Mouse (Mus musculus) heart, adult 8-10 months (tissue): ENCODE results near the gene Clpsl2. TPM values are rescaled to one million over a fixed set of nuclear protein-coding genes. Genes with fewer than 3 reads are reported as not detected.
"Not testable (repeated sequence)": the region's sequence is repeated elsewhere in the genome, so short reads cannot be mapped to it uniquely, and the experiment has no call there.

ENCODE experiments used
- DNase-seq: peaks from one replicate; pipeline ENCODE4 v3.0.0; 2022; ENCODE audit warnings: low spot score
- total RNA-seq, 4 experiments: library from RNA; stranded (reverse); gene quantifications; 2 replicates each; pipeline ENCODE4 v1.2.4; 2022

The Clpsl2 gene
- total RNA-seq, 4 experiments from 2014 or later: not detected

DNA sequence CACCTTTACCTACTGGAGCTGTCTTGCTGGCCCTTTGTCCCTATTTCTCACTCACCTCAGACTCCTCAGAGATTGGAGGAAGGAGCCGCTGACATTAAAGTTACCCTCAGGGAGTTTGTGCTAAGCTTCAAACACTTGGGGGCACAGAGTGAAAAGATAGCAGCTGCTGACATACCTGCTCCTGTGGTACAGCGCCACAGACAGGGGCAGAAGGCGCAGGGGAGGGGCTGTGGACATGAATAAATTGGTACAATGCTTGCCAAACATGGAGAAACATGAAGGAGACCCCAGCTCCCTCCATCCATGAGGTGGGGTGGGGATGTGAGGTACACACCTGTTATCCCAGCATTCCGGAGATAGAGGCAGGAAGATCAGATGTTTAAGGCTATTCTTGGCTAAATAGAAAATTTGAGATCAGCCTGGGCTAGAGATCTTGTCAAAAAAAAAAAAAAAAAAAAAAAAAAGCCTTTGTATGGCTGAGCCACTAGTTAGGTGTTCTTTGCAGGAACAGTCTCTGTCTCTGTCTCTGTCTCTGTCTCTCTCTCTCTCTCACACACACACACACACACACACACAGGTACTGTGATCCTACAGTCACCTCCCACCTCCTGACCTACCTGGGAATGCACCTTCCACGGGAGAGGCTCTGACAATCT, 28.0 kb upstream of the Clpsl2 start:
- no peak for DNase-seq

DNA sequence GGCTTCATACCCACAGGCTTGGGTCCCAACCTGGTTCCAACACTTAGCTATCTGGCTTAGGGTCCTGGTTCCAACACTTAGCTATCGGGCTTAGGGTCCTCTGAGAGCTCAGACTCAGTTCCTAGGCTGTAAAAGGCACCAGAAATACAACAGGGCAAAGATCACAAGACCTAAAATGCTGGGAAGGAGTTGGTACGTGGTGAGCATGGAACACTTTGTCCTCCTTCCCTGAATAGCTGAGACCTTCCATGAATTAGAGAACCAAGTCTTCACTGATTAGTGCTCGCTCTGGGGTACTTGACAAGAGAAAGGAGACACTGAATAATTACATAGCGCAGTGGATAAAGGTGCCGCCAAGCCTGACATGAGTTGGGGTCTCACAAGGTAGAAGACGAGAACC, 27.3 kb upstream of the Clpsl2 start:
- DNase-seq: no peak

- peak; percentile 98 for DNase-seq
These were observed 26.4 kb upstream of the Clpsl2 start for GRCm38 (mm10) chr17:28522623-28523354.

- DNase-seq: no peak
These were observed 25.7 kb upstream of the Clpsl2 start for GRCm38 (mm10) chr17:28523355-28524008.

- DNase-seq: no peak
These were observed 25.1 kb upstream of the Clpsl2 start for GRCm38 (mm10) chr17:28524009-28524695.

- DNase-seq: no peak
These were observed 24.3 kb upstream of the Clpsl2 start for GRCm38 (mm10) chr17:28524831-28525430.

DNA sequence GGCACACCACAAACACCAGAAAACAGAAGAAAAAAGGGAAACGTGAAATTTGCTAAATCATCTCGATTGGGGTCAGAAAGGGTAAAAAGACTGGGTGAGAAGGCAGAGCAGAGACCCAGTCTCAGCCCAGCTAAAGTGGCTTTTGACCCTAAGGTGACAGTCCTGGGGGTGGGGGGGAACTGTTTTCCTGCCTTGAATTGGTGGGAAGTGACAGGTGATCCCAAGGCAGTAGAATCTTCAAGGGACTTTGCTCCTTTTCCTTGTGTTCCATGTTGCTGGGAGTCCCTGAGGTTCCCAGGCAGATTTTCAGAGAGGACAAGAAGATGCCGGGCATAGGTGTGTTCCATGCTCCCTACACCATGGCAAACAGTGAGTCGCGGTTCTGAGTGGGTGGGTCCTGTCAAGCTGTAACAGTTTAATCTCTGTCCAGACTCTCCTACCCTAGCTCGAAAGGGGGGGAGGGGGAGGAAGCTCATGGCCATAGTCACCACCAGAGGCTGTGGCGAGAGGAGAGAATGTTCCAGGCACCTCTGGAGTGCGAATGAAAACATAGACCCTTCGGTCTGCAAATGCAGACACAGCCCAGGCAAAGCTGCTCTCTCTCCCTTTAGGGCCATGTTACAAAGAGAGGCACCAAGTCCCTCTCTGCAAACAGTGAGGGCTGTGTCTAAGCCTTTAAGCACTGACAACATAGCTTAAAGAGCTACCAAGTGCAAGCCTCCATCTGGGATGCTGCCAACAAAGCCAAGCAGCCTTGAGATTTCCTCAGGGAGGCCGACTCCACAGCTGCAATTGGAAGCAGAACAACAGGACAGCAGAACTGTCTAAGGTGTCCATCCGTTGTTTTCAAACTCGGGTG, 21.8 kb upstream of the Clpsl2 start:
- no peak for DNase-seq

GRCm38 (mm10) chr17:28528043-28528351, 21.2 kb upstream of the Clpsl2 start:
- DNase-seq: peak; percentile 89

DNA sequence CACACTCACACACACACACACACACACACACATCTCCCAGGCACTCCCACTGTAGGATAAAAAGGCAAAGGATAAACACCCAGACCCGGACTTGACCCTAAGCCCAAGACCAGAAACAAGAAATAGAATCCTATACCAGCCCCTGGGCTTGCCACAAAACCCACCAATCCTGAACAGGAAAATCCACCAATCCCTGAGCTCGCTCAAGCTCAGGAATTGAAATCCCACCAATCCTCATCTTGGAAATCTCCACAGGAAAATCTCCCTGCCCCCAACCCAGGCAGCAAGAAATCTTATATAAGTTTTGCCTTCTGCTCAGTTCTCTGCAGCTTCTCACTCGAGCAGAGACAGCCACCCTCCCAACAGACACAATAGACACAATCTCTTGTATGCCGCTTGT, 20.1 kb upstream of the Clpsl2 start:
- no peak for DNase-seq

DNA sequence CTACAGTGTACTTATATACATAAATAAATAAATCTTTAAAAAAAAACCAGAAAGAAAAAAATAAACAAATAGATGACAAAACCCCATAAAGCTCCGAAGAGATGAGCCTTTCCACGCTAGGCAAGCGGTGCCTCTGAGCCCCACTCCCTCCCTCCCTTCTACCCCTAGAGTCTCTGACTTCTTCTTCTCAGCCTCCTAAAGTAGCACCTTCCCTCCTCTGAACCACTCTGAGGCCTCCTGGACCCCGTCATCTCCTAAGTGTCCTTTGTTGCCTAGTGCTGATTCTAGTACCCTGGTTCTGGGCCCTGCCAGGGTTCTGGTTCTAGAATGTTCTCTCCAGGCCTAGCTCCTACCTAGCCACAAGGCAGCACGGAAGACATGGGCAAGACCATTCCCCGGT, 18.7 kb upstream of the Clpsl2 start, which contains the start of gene Armc12:
Gene Armc12, plus strand, starts transcription at position 301 of the 400 bp plus-strand sequence.
- DNase-seq: no peak

DNA sequence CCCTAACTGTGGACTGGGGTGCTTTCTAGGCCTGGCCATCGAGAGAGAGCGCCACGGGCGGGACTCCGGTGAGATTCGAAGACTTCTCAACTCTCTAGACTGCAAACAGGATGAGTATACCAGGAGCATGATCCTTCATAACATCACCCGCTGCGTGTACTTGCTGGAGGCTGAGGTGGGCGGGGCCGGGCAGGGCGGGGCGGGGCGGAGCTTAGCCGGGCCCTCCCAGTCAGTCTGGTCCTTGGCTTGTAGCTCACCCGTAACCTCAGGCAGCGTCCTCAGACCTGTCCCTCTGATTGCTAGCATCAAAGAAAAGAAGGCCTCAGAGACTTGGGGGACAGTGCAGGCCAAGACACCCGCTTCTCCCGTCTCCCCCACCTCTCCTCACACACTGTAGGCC, 17.3 kb upstream of the Clpsl2 start:
- no peak for DNase-seq

DNA sequence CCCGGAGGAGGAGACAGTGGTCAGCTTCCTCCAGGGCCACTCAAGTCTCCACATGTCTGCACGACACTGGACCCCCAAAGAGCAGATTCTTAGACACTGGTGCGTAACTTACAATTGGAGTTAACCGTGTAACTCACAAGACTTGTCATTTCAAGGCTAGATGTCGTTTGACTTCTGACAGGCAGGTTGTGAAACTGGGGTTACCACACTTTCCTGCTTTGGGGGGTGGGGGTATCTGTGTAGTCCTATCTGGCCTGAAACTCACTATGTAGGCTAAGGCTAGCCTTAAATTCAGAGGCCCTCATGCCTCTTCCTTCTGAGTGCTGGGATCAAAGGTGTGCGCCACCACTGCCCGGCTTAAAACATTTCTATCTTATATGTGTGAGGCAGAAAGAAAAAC, 16.7 kb upstream of the Clpsl2 start:
- no peak for DNase-seq

DNA sequence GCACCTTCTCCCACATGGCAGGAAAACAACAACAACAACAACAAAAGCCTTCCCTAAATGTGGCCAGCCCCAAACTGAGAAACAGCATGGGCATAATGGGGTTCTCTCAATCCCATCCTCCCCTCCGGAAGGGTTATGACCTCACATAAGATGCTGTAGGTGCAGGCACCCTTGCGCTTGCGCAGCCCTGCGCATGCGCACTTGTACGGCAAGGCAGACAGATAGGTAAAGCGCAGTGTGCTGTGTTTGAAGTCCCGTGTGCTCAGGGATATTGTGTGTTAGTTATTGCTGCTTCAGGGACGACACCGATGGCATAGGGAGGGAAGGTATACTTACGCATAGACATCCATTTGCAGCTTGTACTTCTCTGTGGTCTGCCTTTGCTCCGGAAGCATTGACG, 15.9 kb upstream of the Clpsl2 start:
- no peak for DNase-seq

DNA sequence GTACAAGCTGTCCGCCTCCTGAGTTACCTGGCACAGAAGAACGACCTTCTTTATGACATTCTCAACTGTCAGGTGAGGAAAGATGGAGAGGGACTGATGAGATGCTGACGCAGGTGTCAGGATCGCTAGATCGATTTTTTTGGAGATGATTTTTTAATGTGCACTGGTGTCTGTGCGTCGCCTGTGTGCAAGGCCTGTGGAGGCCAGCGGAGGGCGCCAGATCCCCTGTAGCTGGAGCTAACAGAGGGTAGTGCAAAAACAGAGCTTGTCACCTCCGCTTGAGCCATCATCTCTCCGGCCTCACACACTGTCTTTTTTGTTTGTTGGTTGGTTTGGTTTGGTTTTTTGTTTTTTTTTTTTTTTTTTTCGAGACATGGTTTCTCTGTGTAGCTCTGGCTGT, 11.3 kb upstream of the Clpsl2 start:
- DNase-seq: no peak

- DNase-seq: no peak
These were observed 2.3 kb upstream of the Clpsl2 start for GRCm38 (mm10) chr17:28546925-28547324.

DNA sequence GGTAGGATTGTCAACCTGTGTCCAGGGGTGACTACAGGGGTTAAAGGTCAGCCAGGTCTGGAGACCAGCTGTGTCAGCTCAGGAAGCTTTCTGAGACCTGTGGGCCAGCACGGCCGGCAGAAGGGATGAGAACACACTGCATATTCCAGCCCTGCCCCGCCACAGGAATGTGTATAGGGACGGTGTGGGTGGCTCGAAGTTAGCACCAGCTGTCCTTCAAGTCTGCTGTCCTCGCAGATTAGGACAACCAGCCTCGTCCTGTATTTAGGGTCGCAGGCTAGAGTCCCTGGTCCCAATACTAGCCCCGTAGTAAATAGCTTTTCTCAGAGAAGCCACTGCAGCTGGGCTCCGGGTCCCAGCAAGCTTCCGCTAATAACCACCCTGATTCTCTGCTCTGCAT, 661 bp upstream of the Clpsl2 start:
- DNase-seq: no peak

DNA sequence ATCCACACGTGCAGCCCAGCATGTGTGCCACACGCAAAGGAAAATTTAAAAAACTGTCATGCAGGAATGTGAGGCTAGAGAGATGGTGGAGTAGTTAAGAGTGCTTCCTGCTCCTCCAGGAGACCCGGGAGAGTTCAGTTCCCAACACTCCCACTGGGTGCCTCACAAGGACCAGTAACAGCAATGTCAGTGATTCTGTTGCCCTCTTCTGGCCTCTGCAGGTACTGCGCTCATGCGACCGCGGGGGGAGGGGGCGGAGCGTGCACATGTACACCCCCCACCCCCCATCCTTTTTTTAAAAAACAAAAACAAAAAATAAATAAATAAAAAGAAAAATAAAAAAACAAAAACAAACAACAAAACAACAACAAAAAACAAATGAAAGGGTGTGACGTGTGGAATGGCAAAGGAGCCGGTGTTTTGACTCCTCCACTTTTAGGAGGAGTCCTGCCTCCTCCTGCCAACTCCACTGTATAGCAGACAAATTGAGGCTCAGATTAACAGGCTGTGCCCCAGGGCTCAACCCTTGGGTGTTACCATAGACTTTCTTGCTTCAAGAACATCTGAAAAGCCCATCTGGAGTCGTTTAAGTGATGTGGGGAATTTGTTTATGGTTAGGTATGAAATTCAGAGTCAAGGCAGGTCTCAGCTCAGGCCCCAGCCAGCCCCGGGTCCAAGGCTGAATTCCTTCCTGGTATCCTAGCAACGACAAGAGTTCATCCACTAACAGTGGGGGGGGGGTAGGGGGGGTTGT, 4.0 kb downstream of the Clpsl2 start:
- DNase-seq: peak; percentile 57

GRCm38 (mm10) chr17:28554021-28554420, 4.8 kb downstream of the Clpsl2 start:
- not testable (repeated sequence) for DNase-seq

GRCm38 (mm10) chr17:28556635-28557396, 7.6 kb downstream of the Clpsl2 start:
- DNase-seq: no peak

DNA sequence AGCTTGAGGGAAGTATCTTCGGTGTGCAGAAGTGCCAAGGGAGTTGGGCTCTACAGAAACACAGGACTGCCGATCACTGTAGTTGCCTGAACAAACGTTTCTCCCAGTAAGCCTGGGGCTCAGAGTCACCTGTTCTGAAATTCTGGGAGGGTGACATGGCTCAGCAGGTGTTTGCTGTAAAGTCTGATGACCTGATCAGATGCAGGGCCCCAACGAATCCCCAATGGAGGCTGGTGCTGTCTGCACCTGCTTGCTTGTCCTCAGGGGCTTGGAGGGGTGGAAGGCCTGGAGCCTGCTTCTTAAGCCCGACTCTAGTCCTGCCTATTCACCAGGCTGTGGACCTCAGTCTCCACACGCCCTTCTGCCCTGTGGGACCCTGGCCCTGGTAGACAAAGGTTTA, 8.6 kb downstream of the Clpsl2 start:
- DNase-seq: no peak
